Mouse (Mus musculus) kidney, adult 2 months (tissue): ENCODE measurements around the gene Selenop.

Experiments
- CTCF ChIP-seq: fragments of 200-500 bp; conservative IDR thresholded peaks from 2 replicates; pipeline ENCODE4 v1.5.1; 2011; ENCODE audit warnings: low read depth, mild to moderate bottlenecking, control low read depth, low read length, moderate library complexity, mixed read lengths; ENCODE audit not compliant: insufficient read depth, insufficient read length
- POLR2A ChIP-seq: fragments of 200-500 bp; IDR thresholded peaks from one replicate; pipeline ENCODE4 v1.6.1; 2011; ENCODE audit warnings: low read depth, low read length, control low read depth

DNA sequence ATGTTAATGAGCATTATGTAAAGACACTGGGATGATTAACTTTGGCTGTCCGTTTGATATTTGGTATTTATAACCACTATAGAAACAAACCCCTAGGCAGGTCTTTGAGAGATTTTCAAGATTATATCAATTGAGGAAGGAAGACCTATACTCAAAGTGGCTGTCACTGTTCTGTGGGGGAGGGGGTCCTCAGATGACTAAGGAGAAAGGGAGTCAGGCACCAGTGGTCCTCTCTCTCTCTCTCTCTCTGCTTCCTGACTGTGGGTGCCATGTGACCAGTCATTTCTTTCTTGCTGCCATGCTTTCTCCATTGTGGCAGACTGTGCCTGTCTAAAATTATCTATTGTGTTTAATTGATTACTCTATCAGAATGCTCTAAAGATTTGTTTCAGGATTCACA, 3.5 kb upstream of the Selenop start:
- TF ChIP-seq CTCF (no peak), POLR2A (no peak)
